Mouse (Mus musculus) forebrain, embryonic 14.5 days (tissue): ENCODE data around the gene Hils1. TPM values are rescaled to one million over a fixed set of nuclear protein-coding genes. Genes with fewer than 3 reads are reported as not detected.
A peak's percentile ranks its signal among the peaks of the same experiment; 100 is the strongest.

Source experiments
- ATAC-seq: fragments of 200-750 bp; cut with Nextera tagmentation; 2 replicates; pipeline ENCODE4 v1.8.0; 2017; ENCODE audit warnings: mild to moderate bottlenecking, moderate library complexity
- DNase-seq: peaks from one replicate; pipeline ENCODE4 v3.0.0-alpha.2; 2015; ENCODE audit warnings: low spot score
- H3K27ac ChIP-seq: fragments of 300-500 bp; sonication (generic); 2 replicates; pipeline ENCODE4 v1.5.1; 2014; ENCODE audit warnings: low read depth, mild to moderate bottlenecking, control low read depth, low read length, moderate library complexity
- H3K27me3 ChIP-seq: fragments of 300-500 bp; sonication (generic); replicated peaks from 2 replicates; pipeline ENCODE4 v1.6.1; 2014; ENCODE audit warnings: low read length, control low read depth, mixed read lengths; ENCODE audit not compliant: control insufficient read depth, insufficient read depth
- H3K36me3 ChIP-seq: fragments of 300-500 bp; sonication (generic); 2 replicates; pipeline ENCODE4 v1.6.1; 2014; ENCODE audit warnings: low read length, control low read depth; ENCODE audit not compliant: control insufficient read depth, insufficient read depth
- H3K4me1 ChIP-seq: fragments of 300-500 bp; sonication (generic); 2 replicates; pipeline ENCODE4 v1.6.1; 2014; ENCODE audit warnings: antibody characterized with exemption, low read length, control low read depth; ENCODE audit not compliant: control insufficient read depth, insufficient read depth
- H3K4me2 ChIP-seq: fragments of 300-500 bp; sonication (generic); 2 replicates; pipeline ENCODE4 v1.6.1; 2014; ENCODE audit warnings: mild to moderate bottlenecking, control low read depth, low read length
- H3K4me3 ChIP-seq: fragments of 300-500 bp; sonication (generic); 2 replicates; pipeline ENCODE4 v1.5.1; 2014; ENCODE audit warnings: low read depth, low read length, control low read depth
- H3K9ac ChIP-seq: fragments of 300-500 bp; sonication (generic); 2 replicates; pipeline ENCODE4 v1.6.1; 2014; ENCODE audit warnings: mild to moderate bottlenecking, low read length, control low read depth, moderate library complexity
- H3K9me3 ChIP-seq: fragments of 300-500 bp; sonication (generic); replicated peaks from 2 replicates; pipeline ENCODE4 v1.6.1; 2016; ENCODE audit warnings: low read length, control low read depth, mixed read lengths; ENCODE audit not compliant: control insufficient read depth
- WGBS: fragments of 180-500 bp; shearing (Covaris S2); extraction: QIAGEN DNeasy Blood & Tissue Kit; methylation state at CpG from one replicate; pipeline ENCODE4 v1.1.7; 2014; 5-methylcytosine and 5-hydroxymethylcytosine counted together
- polyA plus RNA-seq: library from polyadenylated mRNA; unstranded; fragments of >200 nt; fragmentation: Nextera tagmentation; extraction: Ambion mirVana; gene quantifications from 2 replicates; pipeline ENCODE4 v1.2.1, GENCODE M21; 2014

Gene Hils1
- polyA plus RNA-seq, 1 experiment from 2014 or later: not detected

GRCm38 (mm10) chr11:94987851-94988250, 20.5 kb downstream of the Hils1 start:
- no peaks in the 10 kb centered on the region for H3K27me3 ChIP-seq
- H3K4me1 ChIP-seq: peaks cover 14% of the 10 kb centered on the region
- WGBS: 86% methylated on average over 8 of the region's 8 CpGs
- no peak for ATAC-seq
- no peak overlapping the region for H3K4me3 ChIP-seq
- H3K4me2 ChIP-seq: no peak overlapping the region
- no peaks in the 10 kb centered on the region for H3K9me3 ChIP-seq
- H3K9ac ChIP-seq: no peak overlapping the region
- DNase-seq: no peak
- H3K27ac ChIP-seq: no peak overlapping the region
- H3K36me3 ChIP-seq: no peaks in the 10 kb centered on the region

- Histone ChIP-seq H3K9ac (peak overlapping the region; percentile 67), H3K4me1 (peaks cover 26% of the 10 kb centered on the region), H3K9me3 (no peaks in the 10 kb centered on the region), H3K4me2 (peak overlapping the region; percentile 99), H3K27me3 (no peaks in the 10 kb centered on the region), H3K4me3 (peak overlapping the region; percentile 86), H3K36me3 (no peaks in the 10 kb centered on the region), H3K27ac (peak overlapping the region; percentile 94)
- 18% methylated on average over 10 of the region's 10 CpGs for WGBS
- ATAC-seq (no peak), DNase-seq (no peak)
Observed at GRCm38 (mm10) chr11:94988780-94989561, 21.6 kb downstream of the Hils1 start.

- peak overlapping the region; percentile 99 for H3K4me2 ChIP-seq
- ATAC-seq (peak; percentile 70), DNase-seq (peak; percentile 96)
- H3K4me1 ChIP-seq: peaks cover 32% of the 10 kb centered on the region
- H3K4me3 ChIP-seq: peak overlapping the region; percentile 86
- no peaks in the 10 kb centered on the region for H3K27me3 ChIP-seq
- 0% methylated on average over 12 of the region's 12 CpGs for WGBS
- H3K36me3 ChIP-seq: no peaks in the 10 kb centered on the region
- no peaks in the 10 kb centered on the region for H3K9me3 ChIP-seq
- H3K27ac ChIP-seq: peak overlapping the region; percentile 94
- peak overlapping the region; percentile 67 for H3K9ac ChIP-seq
Observed at GRCm38 (mm10) chr11:94989562-94990017, 22.2 kb downstream of the Hils1 start.

GRCm38 (mm10) chr11:94990102-94990748, 22.8 kb downstream of the Hils1 start:
- Histone ChIP-seq H3K4me2 (peak overlapping the region; percentile 99), H3K36me3 (0 out of 2 replicates have a peak, but pooled peaks cover 6% of the 10 kb centered on the region), H3K27ac (peak overlapping the region; percentile 94; the same call in 1 of the 2 replicates), H3K9ac (peak overlapping the region; percentile 94), H3K4me1 (peaks cover 38% of the 10 kb centered on the region), H3K4me3 (peak overlapping the region; percentile 86), H3K27me3 (no peaks in the 10 kb centered on the region), H3K9me3 (no peaks in the 10 kb centered on the region)
- WGBS: 42% methylated on average over 6 of the region's 6 CpGs
- ATAC-seq (0 out of 2 replicates have a peak, but pooled peaks have one; percentile 0), DNase-seq (no peak)

- no peaks in the 10 kb centered on the region for H3K27me3 ChIP-seq
- peak within 1 kb of the TSS; percentile 94 for H3K9ac ChIP-seq
- ATAC-seq (peak; percentile 88), DNase-seq (peak; percentile 93)
- H3K4me1 ChIP-seq: peaks cover 45% of the 10 kb centered on the region
- no peaks in the 10 kb centered on the region for H3K9me3 ChIP-seq
- H3K4me3 ChIP-seq: peak within 1 kb of the TSS; percentile 86
- under 1% methylated on average over 66 of the region's 69 CpGs for WGBS
- peak within 1 kb of the TSS; percentile 94 for H3K27ac ChIP-seq
- H3K36me3 ChIP-seq: 0 out of 2 replicates have a peak, but pooled peaks cover 13% of the 10 kb centered on the region
- peak within 1 kb of the TSS; percentile 99 for H3K4me2 ChIP-seq
Observed at GRCm38 (mm10) chr11:94990749-94991577, 23.6 kb downstream of the Hils1 start, which contains the start of gene Ppp1r9b. Gene Ppp1r9b (plus strand): TSS chr11:94991035.

GRCm38 (mm10) chr11:94991641-94992479, 24.5 kb downstream of the Hils1 start:
- Histone ChIP-seq H3K27me3 (no peaks in the 10 kb centered on the region), H3K36me3 (peaks cover 20% of the 10 kb centered on the region), H3K4me3 (peak overlapping the region; percentile 86), H3K9me3 (no peaks in the 10 kb centered on the region), H3K4me1 (peaks cover 45% of the 10 kb centered on the region), H3K4me2 (peak overlapping the region; percentile 99), H3K27ac (peak overlapping the region; percentile 94), H3K9ac (peak overlapping the region; percentile 94)
- 0 out of 2 replicates have a peak, but pooled peaks have one; percentile 10 for ATAC-seq
- peak; percentile 27 for DNase-seq
- 2% methylated on average over 99 of the region's 99 CpGs for WGBS

GRCm38 (mm10) chr11:94992480-94992753, 25.0 kb downstream of the Hils1 start:
- Histone ChIP-seq H3K27ac (peak overlapping the region; percentile 94), H3K36me3 (peaks cover 25% of the 10 kb centered on the region), H3K9me3 (no peaks in the 10 kb centered on the region), H3K4me2 (peak overlapping the region; percentile 99), H3K9ac (peak overlapping the region; percentile 94), H3K4me1 (peaks cover 45% of the 10 kb centered on the region), H3K27me3 (no peaks in the 10 kb centered on the region), H3K4me3 (peak overlapping the region; percentile 86)
- DNase-seq (no peak), ATAC-seq (no peak)
- 0% methylated on average over 20 of the region's 20 CpGs for WGBS
